In the genomic region with DNA sequence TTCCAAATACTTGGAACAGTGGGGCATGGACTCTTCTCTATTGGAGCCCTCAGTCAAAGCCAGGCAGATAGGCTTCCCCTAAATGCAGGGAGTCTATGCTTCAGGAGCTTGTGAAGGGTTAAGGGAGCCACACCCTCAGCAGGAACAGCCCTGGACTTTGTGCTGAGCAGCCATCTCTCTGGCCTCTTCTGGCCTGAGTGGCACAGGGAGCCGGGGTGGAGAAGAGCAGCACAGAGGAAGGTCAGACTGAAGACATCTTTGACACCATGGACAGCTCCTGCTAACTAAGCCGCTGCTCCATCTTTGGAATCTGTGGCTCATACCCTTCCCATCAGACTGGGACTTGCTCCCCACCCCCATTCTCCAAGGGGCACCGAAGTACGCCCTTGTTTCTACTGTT, we compare ENCODE assay signal across 13 mouse cellular contexts. TPM values are rescaled to one million over a fixed set of nuclear protein-coding genes. Genes with fewer than 3 reads are reported as not detected.
DNase-seq lines count a peak whose midpoint lies in the region; ATAC-seq and TF ChIP-seq lines count a peak whose summit lies in the region.
"Had no signal": no experiment of that assay in that cellular context is flagged by ENCODE, and none has a peak within 500 bp of the region (broad histone marks: within the 10 kb centered on the region; RNA-seq: fewer than 3 reads in every experiment).

No protein-coding gene starts in this region.

- no peak for ATAC-seq in lung, embryonic 14.5 days (ENCODE audit: insufficient read depth)
- no peak for ATAC-seq in intestine, embryonic 14.5 days (replicated peaks; ENCODE audit: low FRiP score, low TSS enrichment, low read depth)
- ATAC-seq in stomach, embryonic 16.5 days (ENCODE audit: insufficient read depth, low FRiP score) = no peak
- ATAC-seq in midbrain, postnatal 0 days (ENCODE audit: low FRiP score) = no peak
- ATAC-seq: forebrain, embryonic 15.5 days had no signal

- H3K4me3 ChIP-seq in lung, embryonic 14.5 days (ENCODE audit: low read depth, low read length) = no peak overlapping the region
- no peak overlapping the region for H3K4me3 ChIP-seq in lung, adult 2 months (replicated peaks; ENCODE audit: extremely low read depth, low read depth, low read length)
- H3K4me3 ChIP-seq in intestine, embryonic 14.5 days (ENCODE audit: low read depth, low read length) = 0 out of 2 replicates have a peak overlapping the region, but pooled peaks have one; percentile 2
- peak overlapping the region; percentile 14 for H3K4me3 ChIP-seq in stomach, embryonic 16.5 days (replicated peaks; ENCODE audit: low read length)
- no peak overlapping the region for H3K4me3 ChIP-seq in midbrain, postnatal 0 days (ENCODE audit: low read depth, low read length)
- H3K4me3 ChIP-seq: forebrain, embryonic 15.5 days; heart, embryonic 12.5 days; hindbrain, embryonic 15.5 days; midbrain, embryonic 12.5 days; neural tube, embryonic 13.5 days had no signal

- TF ChIP-seq POLR2A in lung, adult 2 months (IDR thresholded peaks at IDR 0.05; ENCODE audit: borderline replicate concordance, extremely low read depth, low read depth, low read length) = no peak

- no peaks in the 10 kb centered on the region for H3K9me3 ChIP-seq in lung, embryonic 14.5 days (ENCODE audit: low read depth, low read length)
- H3K9me3 ChIP-seq in intestine, embryonic 14.5 days (ENCODE audit: control insufficient read depth, low read length) = no peaks in the 10 kb centered on the region
- no peaks in the 10 kb centered on the region for H3K9me3 ChIP-seq in stomach, embryonic 16.5 days (replicated peaks; ENCODE audit: control insufficient read depth, low read length)
- H3K9me3 ChIP-seq in midbrain, postnatal 0 days (ENCODE audit: low read length) = no peaks in the 10 kb centered on the region
- H3K9me3 ChIP-seq: forebrain, embryonic 15.5 days; heart, embryonic 12.5 days; hindbrain, embryonic 15.5 days; midbrain, embryonic 12.5 days; neural tube, embryonic 13.5 days had no signal

- peaks cover 9% of the 10 kb centered on the region for H3K36me3 ChIP-seq in lung, embryonic 14.5 days (ENCODE audit: insufficient read depth)
- H3K36me3 ChIP-seq in intestine, embryonic 14.5 days (ENCODE audit: control insufficient read depth, insufficient read depth, low read length) = no peaks in the 10 kb centered on the region
- no peaks in the 10 kb centered on the region for H3K36me3 ChIP-seq in stomach, embryonic 16.5 days (ENCODE audit: control insufficient read depth, insufficient read depth, low read length)
- peaks cover 3% of the 10 kb centered on the region; the same call in 1 of the 2 replicates for H3K36me3 ChIP-seq in midbrain, postnatal 0 days (ENCODE audit: insufficient read depth, low read length)
- H3K36me3 ChIP-seq: forebrain, embryonic 15.5 days; hindbrain, embryonic 15.5 days had no signal

- WGBS in lung, embryonic 14.5 days = 40% methylated on average over 4 of the region's 4 CpGs
- 41% methylated on average over 4 of the region's 4 CpGs for WGBS in lung, adult 2 months
- 36% methylated on average over 4 of the region's 4 CpGs for WGBS in intestine, embryonic 14.5 days
- 32% methylated on average over 4 of the region's 4 CpGs for WGBS in stomach, embryonic 16.5 days
- WGBS in midbrain, postnatal 0 days = 52% methylated on average over 4 of the region's 4 CpGs

- peak; percentile 67 for DNase-seq in lung, embryonic 14.5 days
- no peak for DNase-seq in lung, adult 2 months
- DNase-seq in WW6 (ENCODE audit: low read depth, low spot score) = peak; percentile 18
- DNase-seq in intestine, embryonic 14.5 days (ENCODE audit: low spot score) = peak; percentile 64
- no peak for DNase-seq in thymus, postnatal 4 days
- DNase-seq in midbrain, postnatal 0 days (ENCODE audit: low spot score) = no peak
- DNase-seq: gastrocnemius, postnatal 25 days had no signal

- H3K27ac ChIP-seq in lung, embryonic 14.5 days (ENCODE audit: low read depth) = no peak overlapping the region
- no peak overlapping the region for H3K27ac ChIP-seq in intestine, embryonic 14.5 days (ENCODE audit: low read depth)
- no peak overlapping the region for H3K27ac ChIP-seq in stomach, embryonic 16.5 days (ENCODE audit: low read length)
- no peak overlapping the region for H3K27ac ChIP-seq in midbrain, postnatal 0 days (ENCODE audit: low read depth, low read length)
- H3K27ac ChIP-seq: forebrain, embryonic 15.5 days; hindbrain, embryonic 15.5 days; midbrain, embryonic 12.5 days; neural tube, embryonic 13.5 days had no signal

- TF ChIP-seq CTCF in lung, embryonic 14.5 days (IDR thresholded peaks at IDR 0.05; ENCODE audit: low read depth) = no peak
- TF ChIP-seq CTCF in lung, adult 2 months (IDR thresholded peaks at IDR 0.05; ENCODE audit: insufficient read depth, low read length) = no peak
- no peak for TF ChIP-seq CTCF in midbrain, postnatal 0 days (IDR thresholded peaks at IDR 0.05)

- no peaks in the 10 kb centered on the region for H3K27me3 ChIP-seq in lung, embryonic 14.5 days (ENCODE audit: insufficient read depth, low read length)
- no peaks in the 10 kb centered on the region for H3K27me3 ChIP-seq in intestine, embryonic 14.5 days (replicated peaks; ENCODE audit: control insufficient read depth, insufficient read depth, low read length)
- no peaks in the 10 kb centered on the region for H3K27me3 ChIP-seq in stomach, embryonic 16.5 days (ENCODE audit: control insufficient read depth, insufficient read depth, low read length)
- no peaks in the 10 kb centered on the region for H3K27me3 ChIP-seq in midbrain, postnatal 0 days (ENCODE audit: insufficient read depth, low read length)
- H3K27me3 ChIP-seq: forebrain, embryonic 15.5 days; heart, embryonic 12.5 days; hindbrain, embryonic 15.5 days; midbrain, embryonic 12.5 days; neural tube, embryonic 13.5 days had no signal

- H3K4me2 ChIP-seq in lung, embryonic 14.5 days = no peak overlapping the region
- H3K4me2 ChIP-seq in intestine, embryonic 14.5 days (ENCODE audit: low read length) = no peak overlapping the region
- peak overlapping the region; percentile 34; the same call in 1 of the 2 replicates for H3K4me2 ChIP-seq in stomach, embryonic 16.5 days (ENCODE audit: low read depth, low read length)
- no peak overlapping the region for H3K4me2 ChIP-seq in midbrain, postnatal 0 days (ENCODE audit: low read depth, low read length, poor library complexity, severe bottlenecking)
- H3K4me2 ChIP-seq: forebrain, embryonic 15.5 days; heart, embryonic 12.5 days; hindbrain, embryonic 15.5 days; midbrain, embryonic 12.5 days; neural tube, embryonic 13.5 days had no signal

- no peaks in the 10 kb centered on the region for H3K4me1 ChIP-seq in lung, embryonic 14.5 days (ENCODE audit: insufficient read depth)
- H3K4me1 ChIP-seq in lung, adult 2 months (ENCODE audit: control insufficient read depth, insufficient read depth, low read length) = no peaks in the 10 kb centered on the region
- H3K4me1 ChIP-seq in intestine, embryonic 14.5 days (replicated peaks; ENCODE audit: control insufficient read depth, insufficient read depth, low read length) = peaks cover 3% of the 10 kb centered on the region; the same call in 1 of the 2 replicates
- no peaks in the 10 kb centered on the region for H3K4me1 ChIP-seq in stomach, embryonic 16.5 days (ENCODE audit: control insufficient read depth, insufficient read depth, low read length)
- no peaks in the 10 kb centered on the region for H3K4me1 ChIP-seq in midbrain, postnatal 0 days (ENCODE audit: insufficient read depth, low read length)
- H3K4me1 ChIP-seq: forebrain, embryonic 15.5 days; hindbrain, embryonic 15.5 days; midbrain, embryonic 12.5 days; neural tube, embryonic 13.5 days had no signal

- H3K9ac ChIP-seq in lung, embryonic 14.5 days = no peak overlapping the region
- H3K9ac ChIP-seq in intestine, embryonic 14.5 days (ENCODE audit: low read length) = no peak overlapping the region
- H3K9ac ChIP-seq in stomach, embryonic 16.5 days (ENCODE audit: low read length) = 0 out of 2 replicates have a peak overlapping the region, but pooled peaks have one; percentile 6
- H3K9ac ChIP-seq in midbrain, postnatal 0 days (replicated peaks; ENCODE audit: low read length, poor library complexity, severe bottlenecking) = no peak overlapping the region
- H3K9ac ChIP-seq: forebrain, embryonic 15.5 days; heart, embryonic 12.5 days; hindbrain, embryonic 15.5 days; midbrain, embryonic 12.5 days; neural tube, embryonic 13.5 days had no signal

RNA-seq across cellular contexts. Expression of gene Myo1a, which starts 1.7 kb away (rescaled TPM):
- 0.23 and 0.28 TPM in 2 replicates for polyA plus RNA-seq in lung, embryonic 14.5 days (2014; fragmentation: Nextera tagmentation; extraction: Ambion mirVana)
- polyA plus RNA-seq in lung, adult 2 months (2012; rRNA removed) = 0.11 and 0.77 TPM in 2 replicates
- 11.5 and 15.3 TPM in 2 replicates for polyA plus RNA-seq in intestine, embryonic 14.5 days (2014; fragmentation: Nextera tagmentation; extraction: Ambion mirVana)
- polyA plus RNA-seq in stomach, embryonic 16.5 days (2015; fragmentation: Nextera tagmentation; extraction: Ambion mirVana) = 24.5 and 28.6 TPM in 2 replicates
- total RNA-seq in midbrain, postnatal 0 days (2014; rRNA removed) = 0.57 and 0.77 TPM in 2 replicates
- polyA plus RNA-seq in midbrain, postnatal 0 days (2015; fragmentation: Nextera tagmentation; extraction: Ambion mirVana) = 0.13 and 0.15 TPM in 2 replicates

RNA-seq across cellular contexts. Expression of gene Tac2, which starts 21.0 kb away (rescaled TPM):
- polyA plus RNA-seq in lung, embryonic 14.5 days (2014; fragmentation: Nextera tagmentation; extraction: Ambion mirVana) = not detected in 2 replicates
- not detected in 2 replicates for polyA plus RNA-seq in lung, adult 2 months (2012; rRNA removed)
- polyA plus RNA-seq in intestine, embryonic 14.5 days (2014; fragmentation: Nextera tagmentation; extraction: Ambion mirVana) = 5.3 and 8.3 TPM in 2 replicates
- 0.72 and 1.8 TPM in 2 replicates for polyA plus RNA-seq in stomach, embryonic 16.5 days (2015; fragmentation: Nextera tagmentation; extraction: Ambion mirVana)
- total RNA-seq in midbrain, postnatal 0 days (2014; rRNA removed) = 0.27 TPM in 1 of 2 replicates, not detected in the other
- 2.0 and 4.5 TPM in 2 replicates for polyA plus RNA-seq in midbrain, postnatal 0 days (2015; fragmentation: Nextera tagmentation; extraction: Ambion mirVana)
- total RNA-seq: gastrocnemius, postnatal 25 days had no signal
- polyA plus RNA-seq: midbrain, embryonic 12.5 days had no signal

RNA-seq across cellular contexts. Expression of gene Nab2, which starts 34.9 kb away (rescaled TPM):
- polyA plus RNA-seq in lung, embryonic 14.5 days (2014; fragmentation: Nextera tagmentation; extraction: Ambion mirVana) = 11.6 and 13.5 TPM in 2 replicates
- 32.8 and 35.1 TPM in 2 replicates for polyA plus RNA-seq in lung, adult 2 months (2012; rRNA removed)
- 7.4 and 7.5 TPM in 2 replicates for polyA plus RNA-seq in intestine, embryonic 14.5 days (2014; fragmentation: Nextera tagmentation; extraction: Ambion mirVana)
- 9.9 and 10.1 TPM in 2 replicates for polyA plus RNA-seq in stomach, embryonic 16.5 days (2015; fragmentation: Nextera tagmentation; extraction: Ambion mirVana)
- total RNA-seq in midbrain, postnatal 0 days (2014; rRNA removed) = 4.8 and 5.6 TPM in 2 replicates
- 1.4 and 1.6 TPM in 2 replicates for polyA plus RNA-seq in midbrain, postnatal 0 days (2015; fragmentation: Nextera tagmentation; extraction: Ambion mirVana)

RNA-seq across cellular contexts. Expression of gene Zbtb39, which starts 36.0 kb away (rescaled TPM):
- 4.2 and 4.4 TPM in 2 replicates for polyA plus RNA-seq in lung, embryonic 14.5 days (2014; fragmentation: Nextera tagmentation; extraction: Ambion mirVana)
- polyA plus RNA-seq in lung, adult 2 months (2012; rRNA removed) = 8.7 and 10.5 TPM in 2 replicates
- 3.9 and 4.1 TPM in 2 replicates for polyA plus RNA-seq in intestine, embryonic 14.5 days (2014; fragmentation: Nextera tagmentation; extraction: Ambion mirVana)
- polyA plus RNA-seq in stomach, embryonic 16.5 days (2015; fragmentation: Nextera tagmentation; extraction: Ambion mirVana) = 2.0 and 2.2 TPM in 2 replicates
- total RNA-seq in midbrain, postnatal 0 days (2014; rRNA removed) = 13.6 and 15.2 TPM in 2 replicates
- 3.0 and 3.1 TPM in 2 replicates for polyA plus RNA-seq in midbrain, postnatal 0 days (2015; fragmentation: Nextera tagmentation; extraction: Ambion mirVana)

RNA-seq across cellular contexts. Expression of gene Nemp1, which starts 36.6 kb away (rescaled TPM):
- 11.2 and 13.2 TPM in 2 replicates for polyA plus RNA-seq in lung, embryonic 14.5 days (2014; fragmentation: Nextera tagmentation; extraction: Ambion mirVana)
- 2.7 and 3.6 TPM in 2 replicates for polyA plus RNA-seq in lung, adult 2 months (2012; rRNA removed)
- 8.8 and 8.9 TPM in 2 replicates for polyA plus RNA-seq in intestine, embryonic 14.5 days (2014; fragmentation: Nextera tagmentation; extraction: Ambion mirVana)
- polyA plus RNA-seq in stomach, embryonic 16.5 days (2015; fragmentation: Nextera tagmentation; extraction: Ambion mirVana) = 8.8 and 10.0 TPM in 2 replicates
- 3.2 and 3.7 TPM in 2 replicates for total RNA-seq in midbrain, postnatal 0 days (2014; rRNA removed)
- 1.4 and 1.7 TPM in 2 replicates for polyA plus RNA-seq in midbrain, postnatal 0 days (2015; fragmentation: Nextera tagmentation; extraction: Ambion mirVana)

Comparison
In these comparisons a context has a peak if more than half of its experiments do, and no peak if none do; other contexts are left out.
1. DNase-seq: peak in lung, embryonic 14.5 days (single experiment), WW6 (single experiment) and intestine, embryonic 14.5 days (single experiment); none in lung, adult 2 months (single experiment), thymus, postnatal 4 days (single experiment) and midbrain, postnatal 0 days (single experiment).
2. H3K4me3 ChIP-seq: peak in intestine, embryonic 14.5 days (single experiment) and stomach, embryonic 16.5 days (single experiment); none in lung, embryonic 14.5 days (single experiment), lung, adult 2 months (single experiment) and midbrain, postnatal 0 days (single experiment).